Mouse (Mus musculus): ENCODE measurements at regions not wholly inside any gene's neighbourhood (a gene's known extent, or its start where the extent isn't known, plus 50 kb on each side); places are given as distances from the start of the nearest gene placed in this dataset.
"Not testable (repeated sequence)": the region's sequence is repeated elsewhere in the genome, so short reads cannot be mapped to it uniquely, and the experiment has no call there.

DNA sequence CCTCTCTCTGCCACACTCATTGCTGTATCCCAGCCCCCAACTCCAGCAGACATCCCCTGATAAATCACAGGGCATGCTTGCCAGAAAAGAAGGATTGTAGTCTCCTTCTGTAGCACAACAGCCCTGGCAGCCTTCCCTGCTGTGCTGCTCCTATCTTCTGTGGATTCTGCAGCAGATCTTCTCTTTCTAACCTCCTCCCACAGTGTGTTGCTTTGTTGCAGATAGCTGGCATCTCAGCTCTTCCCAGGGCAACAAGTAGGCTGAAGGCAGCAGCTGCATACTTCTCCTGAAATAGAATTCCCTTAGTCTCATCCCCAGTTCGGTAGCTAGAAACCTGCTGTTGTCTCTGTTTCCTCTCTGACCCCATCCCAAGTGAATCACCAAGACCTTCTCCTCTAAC is 77.7 kb downstream of the Amer1 start:
- DNase-seq (ENCODE audit: low read depth) = no peak

DNA sequence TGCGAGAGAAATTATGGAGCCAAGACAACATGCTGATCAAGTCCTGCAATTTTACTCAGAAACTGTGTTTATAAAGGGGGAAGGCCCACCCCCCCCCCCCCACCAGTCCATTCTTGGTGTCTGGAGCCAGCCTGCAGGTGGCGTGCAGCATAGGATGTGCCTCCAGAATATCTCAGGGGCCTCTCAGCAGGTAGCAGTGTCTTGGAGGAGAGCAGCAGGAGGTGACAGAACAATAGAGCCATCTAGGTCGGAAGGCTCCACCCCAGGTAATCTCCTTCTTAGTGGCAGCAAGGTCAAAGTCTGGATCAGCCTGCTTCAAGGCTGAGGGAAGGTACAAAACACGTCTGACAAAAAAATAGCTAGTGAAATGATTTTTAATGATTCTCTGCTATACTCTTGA is 79.3 kb downstream of the Amer1 start:
- DNase-seq (ENCODE audit: low read depth) = not testable (repeated sequence)

GRCm38 (mm10) chrX:95359053-95359452 is 85.6 kb downstream of the Amer1 start:
- peak; percentile 63 for DNase-seq (ENCODE audit: low read depth)

Measured in 416B (cell line).